Mouse (Mus musculus) right cerebral cortex, postnatal 36 days (tissue): ENCODE measurements around the gene Mpo.

Experiments
- DNase-seq, 2 experiments: peaks; one replicate each; pipeline ENCODE4 v3.0.0; 2022; ENCODE audit warnings: low spot score in 2 of 2, mixed read lengths in 1 of 2

Gene Mpo

DNA sequence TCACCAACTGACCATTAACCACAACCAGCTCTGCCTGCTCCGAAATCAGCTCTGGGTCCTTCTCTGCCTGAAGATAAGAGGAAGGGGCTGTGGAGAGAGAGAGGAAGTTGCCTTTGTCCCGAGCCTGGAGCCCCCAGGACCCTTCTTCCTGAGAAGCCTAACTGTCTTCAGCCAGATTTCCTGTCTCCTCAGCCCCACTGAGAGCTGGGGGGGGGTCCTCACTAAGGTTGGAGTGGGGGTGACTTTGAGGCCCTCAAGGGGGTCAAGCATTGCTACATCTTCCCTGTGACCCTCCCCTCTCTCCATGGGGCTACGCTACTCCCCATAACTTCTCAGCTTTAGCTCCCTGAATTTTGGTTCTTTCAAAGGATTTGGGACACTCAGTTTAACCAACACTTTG, at the start of gene Mpo:
Gene Mpo (plus strand): TSS at position 122 of the 400 bp plus-strand sequence.
- no peak for DNase-seq

DNA sequence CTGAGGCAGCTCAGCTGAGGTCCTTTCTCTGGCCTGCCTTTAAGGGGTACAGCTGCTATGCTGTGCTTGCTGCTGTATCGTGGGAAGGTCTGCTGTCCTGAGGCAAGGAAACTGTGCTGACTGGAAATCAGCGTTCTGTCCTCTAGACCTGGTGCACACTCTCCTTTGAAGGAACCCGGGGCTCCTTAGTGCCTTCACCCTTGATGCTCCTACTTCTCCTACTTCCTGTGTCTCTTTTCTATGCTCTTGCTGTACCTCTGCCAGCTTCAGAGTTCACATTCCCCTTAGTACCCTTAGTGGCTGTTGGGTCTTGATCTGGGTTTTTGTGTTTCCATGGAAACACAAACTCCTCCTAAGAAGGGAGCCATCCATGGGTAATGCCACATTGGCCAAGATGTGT, 49.7 kb upstream of the Mpo start:
- no peak for DNase-seq

DNA sequence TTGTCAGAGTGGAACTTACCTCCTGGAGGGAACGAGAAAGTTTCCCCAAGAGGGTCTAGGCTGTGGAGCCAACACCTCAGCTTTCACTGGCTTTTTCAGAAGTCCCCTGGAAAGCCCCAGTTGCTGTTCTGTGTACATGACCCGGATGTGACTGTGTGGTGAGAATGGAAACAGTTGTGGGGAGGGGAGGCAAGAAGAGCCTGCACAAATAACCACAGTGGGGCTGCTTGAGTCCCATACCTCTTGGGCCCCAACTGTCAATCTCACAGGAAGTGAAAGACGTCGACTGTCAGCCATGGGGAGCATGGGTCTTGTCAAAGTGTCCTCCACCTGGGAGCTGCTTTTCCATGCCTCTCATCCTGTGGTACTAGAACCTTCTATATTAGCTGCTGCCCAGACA, 48.4 kb upstream of the Mpo start:
- no peak for DNase-seq

DNA sequence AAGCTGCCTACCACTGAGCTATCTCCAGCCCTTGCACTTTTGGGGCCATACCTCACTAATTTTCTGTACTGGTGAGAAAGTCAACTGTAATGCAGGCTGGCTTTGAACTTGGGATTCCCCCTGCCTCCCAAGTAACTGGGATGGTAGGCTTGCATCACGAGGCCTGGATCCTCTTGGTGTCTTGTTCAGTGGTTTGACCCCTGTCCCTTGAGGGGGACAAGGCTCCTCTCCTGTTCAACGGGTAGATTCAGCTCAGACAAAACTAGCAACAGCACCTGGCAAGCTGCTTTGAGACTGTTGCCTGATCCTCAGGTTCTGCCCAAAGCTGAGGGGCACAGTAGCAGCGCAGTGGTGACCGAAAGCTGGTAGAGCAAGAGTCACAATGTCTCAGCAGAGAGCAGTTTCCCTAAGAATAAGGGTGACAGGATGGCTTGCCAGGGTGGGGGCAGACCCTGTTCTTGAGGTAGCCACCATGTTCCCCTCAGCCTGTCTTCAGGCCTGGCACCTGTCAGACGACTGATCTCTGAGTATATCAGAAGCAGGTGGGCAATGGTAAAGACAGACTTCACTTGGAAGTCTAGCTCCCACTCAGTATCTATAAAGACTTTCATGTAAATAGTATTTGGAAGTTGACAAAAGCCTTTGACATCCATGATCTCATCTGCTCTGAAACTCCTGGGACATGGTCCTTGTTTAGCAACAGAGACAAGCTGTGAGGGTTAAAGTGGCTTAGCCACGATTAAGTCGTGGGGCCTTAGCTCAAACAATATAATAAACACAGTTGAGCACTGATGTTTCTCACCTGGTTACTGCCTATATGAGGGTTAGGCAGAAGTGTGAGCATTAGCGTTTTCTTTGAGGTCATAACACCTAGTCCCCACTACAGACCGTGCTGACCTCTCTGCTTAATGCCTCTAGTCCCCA, 47.5 kb upstream of the Mpo start:
- DNase-seq, result no peak

DNA sequence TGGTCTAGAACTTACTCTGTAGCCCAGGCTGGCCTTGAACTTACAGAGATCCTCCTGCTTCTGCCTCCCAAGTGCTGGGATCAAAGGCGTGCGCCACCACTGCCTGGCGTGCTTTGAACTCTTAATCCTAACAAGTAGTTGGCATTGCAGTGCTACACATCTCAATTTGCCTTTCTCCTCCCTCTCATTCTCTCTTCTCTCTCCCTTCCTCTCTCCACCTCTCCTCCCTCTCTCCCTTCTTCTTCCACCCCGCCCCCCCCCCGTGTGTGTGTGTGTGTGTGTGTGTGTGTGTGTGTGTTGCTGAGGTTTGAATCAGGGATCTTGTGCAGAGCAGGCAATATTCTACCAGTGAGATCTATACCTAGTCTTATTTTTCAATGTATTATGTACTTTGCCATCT, 46.1 kb upstream of the Mpo start:
- no peak for DNase-seq

DNA sequence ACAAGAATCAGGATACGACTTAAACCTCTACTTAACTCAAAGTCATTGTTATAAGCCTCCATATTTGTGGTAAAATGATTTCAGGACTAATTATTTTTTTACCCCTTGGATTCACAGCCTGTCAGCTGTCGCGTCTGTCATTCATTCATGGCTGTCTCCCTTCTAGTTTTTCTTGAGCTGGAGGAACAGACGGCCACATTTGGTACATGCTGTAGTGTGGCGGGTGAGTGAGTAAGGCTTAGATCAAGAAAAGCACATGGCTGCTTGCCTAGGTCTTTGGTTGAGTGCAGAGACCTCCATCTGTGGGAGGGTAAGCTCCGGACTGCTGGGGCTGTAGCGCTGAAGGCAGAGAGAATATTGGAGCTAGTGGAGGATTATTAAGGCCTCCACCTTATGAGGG, 45.7 kb upstream of the Mpo start:
- DNase-seq, result no peak

DNA sequence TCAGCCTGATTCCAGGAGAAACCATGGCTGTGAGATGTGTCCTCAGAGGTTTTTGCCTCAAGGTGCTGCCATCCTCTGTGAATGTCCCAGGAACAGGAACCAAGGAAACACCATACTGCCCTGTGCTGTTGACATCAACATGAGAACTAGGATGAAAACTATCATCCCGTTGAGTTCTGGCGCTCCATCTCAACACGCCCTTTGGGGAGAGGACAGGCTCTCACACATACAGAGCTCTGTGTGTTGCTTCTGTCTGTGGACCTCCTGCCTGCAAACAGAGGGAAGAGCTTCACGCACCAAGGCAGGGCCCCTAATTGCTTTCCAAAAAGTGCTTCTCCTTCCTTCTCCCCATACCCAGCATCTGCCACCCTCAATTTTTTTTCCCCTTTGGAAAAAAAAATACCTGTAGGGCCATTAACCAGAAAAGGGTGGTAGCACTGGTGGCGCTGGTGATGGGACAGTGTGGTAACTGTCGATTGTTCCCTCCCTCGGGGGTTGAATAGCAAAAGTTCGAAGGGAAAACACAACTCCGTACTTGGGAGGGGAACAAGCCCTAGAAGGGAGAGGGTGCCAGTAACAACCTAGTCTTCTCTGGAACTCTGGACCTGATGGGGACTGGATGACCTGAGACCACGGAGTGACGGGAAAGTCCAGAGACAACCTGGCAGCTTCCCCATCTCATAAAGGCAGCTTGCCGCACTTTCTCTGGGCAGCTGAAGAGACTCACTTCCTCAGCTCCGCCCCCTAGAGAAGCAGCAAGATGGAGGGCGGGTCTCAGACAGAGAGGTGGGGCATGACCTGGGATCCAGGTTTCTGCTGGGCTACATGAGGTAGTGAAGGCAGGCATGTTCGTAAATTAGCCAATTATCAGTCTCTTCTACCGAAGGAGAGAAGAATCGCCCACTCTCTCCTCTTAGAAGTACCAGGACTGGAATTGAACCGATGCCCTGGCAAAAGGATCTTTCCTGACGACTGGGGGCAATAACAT, 45.0 kb upstream of the Mpo start:
- DNase-seq, result no peak

DNA sequence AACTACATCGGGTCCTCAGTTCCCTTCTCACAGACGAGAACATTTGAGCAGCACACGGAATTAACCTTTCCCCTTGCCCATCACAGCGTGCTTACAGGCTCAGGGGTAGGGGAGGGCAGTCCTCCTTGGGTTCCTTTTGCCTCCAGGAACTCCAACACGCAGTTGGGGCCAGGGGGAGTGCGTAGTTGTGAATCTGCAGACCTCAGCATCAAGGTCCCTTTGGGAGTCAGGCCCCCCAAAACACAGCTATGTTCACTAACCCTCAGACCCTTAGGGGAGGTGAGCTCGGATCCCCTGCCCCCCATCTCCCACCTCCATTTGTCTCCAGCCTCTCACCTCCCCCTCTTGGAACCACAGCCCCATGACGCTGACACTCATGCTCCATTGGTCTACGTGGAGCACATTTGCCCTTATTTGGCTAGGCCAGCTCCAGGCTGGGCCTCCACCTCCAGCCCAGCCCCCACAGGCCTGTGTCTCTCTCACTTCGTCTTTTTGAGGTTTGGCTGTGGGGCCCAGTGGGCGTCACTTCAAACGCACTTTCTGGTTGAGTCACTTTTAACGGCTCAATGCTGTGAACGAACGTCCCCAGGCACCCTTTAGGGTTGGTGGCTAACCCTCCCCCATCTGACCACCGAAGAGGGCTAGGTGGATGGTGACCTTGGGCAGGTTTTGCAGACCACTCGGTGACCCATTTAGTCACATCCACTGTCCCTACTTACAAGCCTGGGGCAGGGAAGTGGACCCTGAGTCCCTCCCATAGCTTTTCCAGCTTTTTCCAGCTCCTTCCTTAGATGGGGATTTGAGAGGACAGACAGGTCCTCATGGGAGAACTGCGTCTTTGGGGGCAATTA, 44.0 kb upstream of the Mpo start:
- no peak for DNase-seq

DNA sequence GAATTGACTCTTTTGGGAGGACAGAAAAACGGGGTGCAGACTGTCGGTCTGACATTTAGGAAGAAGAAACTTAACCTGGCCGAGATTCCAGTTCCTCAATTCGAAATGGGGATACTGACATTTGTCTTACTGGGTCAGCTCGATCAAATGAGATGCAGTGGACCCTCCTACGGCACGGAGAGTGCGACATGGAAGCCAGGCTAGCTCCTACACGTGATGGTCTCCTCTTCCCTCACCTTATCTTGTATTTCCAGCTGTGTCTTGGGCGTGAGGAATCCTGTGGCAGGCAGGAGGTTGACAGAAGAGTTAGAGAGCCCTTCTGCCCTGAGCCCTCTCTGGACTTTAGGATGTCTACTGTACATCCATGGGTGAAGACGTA, 43.3 kb upstream of the Mpo start:
- DNase-seq, result no peak

DNA sequence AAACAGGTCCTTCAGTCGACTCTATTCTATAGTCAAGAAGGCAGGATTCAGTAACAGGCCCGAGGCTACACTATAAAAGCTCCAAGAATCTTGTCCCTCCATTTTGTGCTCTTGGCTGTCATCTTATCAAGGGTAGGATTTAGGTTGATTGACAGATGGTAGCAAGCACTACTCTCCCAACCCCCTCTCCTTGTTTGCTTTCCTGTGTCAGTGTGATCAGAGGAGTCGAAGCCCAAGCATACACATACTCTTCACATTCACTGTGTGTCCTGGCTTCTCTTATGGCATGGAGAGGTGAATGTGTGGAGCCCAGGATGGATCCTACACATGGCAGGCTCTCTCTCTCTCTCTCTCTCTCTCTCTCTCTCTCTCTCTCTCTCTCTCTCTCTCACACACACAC, 42.9 kb upstream of the Mpo start:
- DNase-seq, result no peak

DNA sequence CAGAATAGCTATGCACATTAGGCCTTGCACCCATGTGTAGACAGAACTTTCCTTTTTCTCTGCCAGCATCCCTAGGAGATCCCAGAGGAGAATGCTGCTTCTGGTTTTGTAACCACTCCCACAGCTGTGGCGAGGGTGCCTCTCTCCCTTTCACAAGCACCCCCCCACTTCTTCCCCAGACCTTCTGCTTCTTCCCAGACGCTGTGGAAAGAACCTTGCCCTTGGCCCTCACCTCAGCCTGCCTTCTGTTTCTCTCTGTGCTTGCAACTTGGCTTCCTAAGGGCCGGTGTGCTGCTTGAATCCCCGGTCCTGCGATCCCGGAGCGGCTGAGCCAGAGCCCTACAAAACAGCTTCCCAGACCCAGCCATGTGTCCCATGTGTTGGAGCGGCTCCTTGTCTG, 42.4 kb upstream of the Mpo start:
- no peak for DNase-seq

DNA sequence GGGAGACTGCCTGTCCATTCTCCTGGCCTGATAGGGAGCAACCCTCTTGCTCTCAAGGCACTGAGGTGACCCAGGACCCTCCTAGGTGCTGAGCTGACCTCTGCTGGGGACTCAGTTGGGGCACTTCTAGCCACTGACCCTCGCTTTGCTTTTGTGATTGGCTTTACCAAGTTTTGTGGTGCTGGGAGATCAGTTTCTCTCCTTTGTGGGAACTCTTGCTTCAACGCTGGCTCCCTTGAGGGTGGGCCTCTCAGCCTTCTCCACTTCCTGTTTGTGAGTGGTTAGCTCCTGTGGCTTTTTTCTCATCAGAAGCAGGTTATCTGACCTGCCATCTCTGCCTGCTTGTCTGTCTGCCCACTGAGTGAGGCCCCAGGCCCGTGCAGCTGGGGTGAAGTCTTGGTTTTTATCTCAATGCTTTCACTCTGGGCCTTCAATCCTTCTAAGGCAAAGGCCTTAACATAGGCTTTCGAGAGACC, 41.9 kb upstream of the Mpo start:
- DNase-seq, result no peak

DNA sequence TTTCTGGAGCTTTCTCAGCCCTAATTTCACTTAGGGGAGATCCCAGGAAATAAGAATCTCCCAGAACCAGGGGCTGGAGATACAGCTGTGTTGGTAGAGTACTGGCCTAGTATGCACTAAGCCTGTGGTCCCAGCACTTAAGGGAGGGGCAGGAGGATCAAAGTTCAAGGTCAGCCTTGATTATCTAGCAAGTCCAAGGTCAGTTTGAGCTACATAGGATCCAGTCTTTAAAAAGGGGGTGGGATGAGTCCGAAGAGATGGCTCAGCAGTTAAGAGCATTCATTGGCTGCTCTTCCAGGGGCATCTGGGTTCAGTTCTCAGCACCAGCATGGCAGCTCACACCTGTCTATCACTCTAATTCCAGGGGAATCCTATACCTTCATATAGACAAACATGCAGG, 41.1 kb upstream of the Mpo start:
- no peak for DNase-seq

DNA sequence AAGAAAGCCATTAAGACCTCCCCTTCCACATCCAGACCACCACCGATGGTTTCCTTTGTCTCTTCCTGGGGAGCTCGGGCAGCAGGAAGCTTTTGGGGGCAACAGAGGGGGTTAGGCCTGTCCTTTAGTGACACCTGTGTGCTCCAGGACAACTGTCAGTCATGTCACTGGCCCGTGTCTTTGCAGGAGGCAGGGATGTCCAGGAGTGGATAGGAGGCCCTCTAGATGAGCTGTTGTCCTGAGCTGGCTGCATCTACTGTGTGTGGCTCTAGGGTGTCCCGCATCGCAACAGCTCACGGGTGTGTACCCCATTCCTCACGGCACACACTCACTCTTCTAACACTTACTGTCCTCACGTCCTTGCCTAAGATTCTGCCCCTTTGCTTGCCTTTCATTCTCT, 40.1 kb upstream of the Mpo start:
- DNase-seq, result no peak

DNA sequence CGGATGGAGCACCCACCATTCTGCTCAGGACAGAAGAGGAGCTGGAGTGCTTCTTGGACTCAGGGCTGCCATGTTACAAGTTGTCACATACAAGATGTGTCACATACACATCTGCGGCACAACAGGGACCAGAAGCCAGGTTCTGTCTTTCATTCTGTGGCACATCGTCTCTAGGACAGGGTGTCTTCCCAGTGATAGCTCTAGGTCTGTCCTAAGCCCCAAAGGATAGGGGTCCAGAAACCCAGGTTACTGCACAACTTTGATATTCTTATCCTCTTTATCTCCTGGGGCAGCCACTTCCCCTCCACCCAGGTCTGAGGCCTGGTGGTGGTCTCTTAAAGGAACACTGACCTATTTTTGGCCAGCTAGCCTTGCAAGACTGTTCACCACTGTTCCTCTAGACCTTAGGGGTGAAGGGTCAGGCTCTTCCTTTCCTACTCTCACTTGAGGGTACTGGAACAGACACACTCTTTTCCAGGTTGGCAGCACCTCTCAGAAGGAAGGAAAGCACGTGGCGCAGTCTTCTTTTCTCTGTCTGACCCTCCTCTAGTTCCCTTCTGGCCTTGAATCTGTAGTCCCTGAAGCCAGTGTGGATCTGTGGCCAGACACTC, 39.4 kb upstream of the Mpo start:
- no peak for DNase-seq

DNA sequence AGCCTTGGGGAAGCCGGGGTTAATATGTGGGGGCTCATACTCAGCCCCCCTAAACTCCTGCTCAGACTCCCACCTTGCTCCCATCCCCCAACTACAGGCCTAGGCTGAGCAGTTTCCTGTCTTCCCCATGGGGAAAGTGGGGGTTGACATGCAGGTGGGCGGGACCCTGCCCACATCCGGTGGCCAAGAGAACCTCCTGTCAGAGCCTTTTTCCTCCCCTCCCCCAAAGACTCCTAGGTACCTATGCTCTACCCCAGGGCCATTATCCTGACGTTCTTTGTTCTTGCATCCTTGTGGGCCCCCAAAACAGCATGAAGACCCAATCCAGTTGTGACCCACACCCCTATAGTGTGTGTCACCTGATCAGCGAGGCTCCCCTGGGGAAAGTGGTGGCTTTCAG, 38.8 kb upstream of the Mpo start:
- no peak for DNase-seq

DNA sequence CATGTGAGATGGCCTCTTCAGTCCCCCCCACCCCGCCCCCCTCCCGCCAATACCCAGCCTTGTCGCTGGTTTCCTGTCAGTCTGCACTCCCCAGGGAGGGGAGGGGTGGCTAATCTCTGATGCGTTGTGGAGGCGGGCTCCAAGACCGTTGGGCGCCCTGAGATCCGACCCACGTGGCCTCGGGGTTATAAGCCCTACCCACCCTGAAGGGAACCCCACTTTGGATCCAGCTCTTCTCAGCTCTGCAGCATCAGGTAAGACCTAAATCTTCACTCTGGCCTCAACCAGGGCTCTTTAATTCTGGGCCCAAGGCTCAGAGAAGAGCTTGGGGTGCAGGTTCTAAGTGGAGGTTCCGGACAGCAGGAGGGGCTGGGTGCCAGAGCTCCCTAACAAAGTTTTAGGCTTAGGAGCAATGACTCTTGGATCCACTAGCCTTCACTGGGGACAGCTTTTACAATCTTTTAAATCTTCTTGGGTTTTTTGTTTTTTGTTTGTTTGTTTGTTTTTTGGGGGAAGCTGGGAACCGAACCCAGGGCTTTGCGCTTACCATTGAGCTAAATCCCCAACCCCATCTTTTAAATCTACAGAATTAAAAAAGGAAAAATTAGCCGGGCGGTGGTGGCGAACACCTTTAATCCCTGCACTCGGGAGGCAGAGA, 37.9 kb upstream of the Mpo start:
- no peak for DNase-seq

DNA sequence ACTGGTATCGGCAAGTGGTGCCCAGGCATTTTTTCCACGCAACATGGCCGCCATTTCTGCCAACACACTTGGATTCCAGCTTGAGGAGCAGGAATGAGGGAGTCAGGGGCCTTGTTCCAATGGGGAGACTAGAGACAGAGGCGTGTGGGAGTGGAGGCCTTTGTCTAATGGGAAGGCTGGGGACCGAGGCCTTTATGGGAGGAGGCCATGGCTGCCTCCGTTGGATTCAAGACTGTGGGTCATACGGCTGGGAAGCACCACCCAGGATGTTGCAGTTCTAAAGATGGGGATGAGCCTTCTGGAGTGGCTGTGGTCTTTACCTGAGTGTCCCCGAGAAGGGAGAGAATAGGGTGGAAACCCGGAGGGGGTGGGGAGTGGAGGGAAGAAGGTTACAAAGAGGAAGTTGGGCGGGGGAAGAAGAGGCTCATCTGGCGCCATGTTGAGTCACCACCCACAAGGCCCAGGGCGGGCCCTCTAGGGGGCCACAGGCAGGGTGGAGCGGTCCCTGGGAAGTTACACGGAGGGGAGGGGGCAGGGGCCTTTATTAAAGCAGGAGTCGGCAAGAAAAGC, 37.0 kb upstream of the Mpo start:
- no peak for DNase-seq

DNA sequence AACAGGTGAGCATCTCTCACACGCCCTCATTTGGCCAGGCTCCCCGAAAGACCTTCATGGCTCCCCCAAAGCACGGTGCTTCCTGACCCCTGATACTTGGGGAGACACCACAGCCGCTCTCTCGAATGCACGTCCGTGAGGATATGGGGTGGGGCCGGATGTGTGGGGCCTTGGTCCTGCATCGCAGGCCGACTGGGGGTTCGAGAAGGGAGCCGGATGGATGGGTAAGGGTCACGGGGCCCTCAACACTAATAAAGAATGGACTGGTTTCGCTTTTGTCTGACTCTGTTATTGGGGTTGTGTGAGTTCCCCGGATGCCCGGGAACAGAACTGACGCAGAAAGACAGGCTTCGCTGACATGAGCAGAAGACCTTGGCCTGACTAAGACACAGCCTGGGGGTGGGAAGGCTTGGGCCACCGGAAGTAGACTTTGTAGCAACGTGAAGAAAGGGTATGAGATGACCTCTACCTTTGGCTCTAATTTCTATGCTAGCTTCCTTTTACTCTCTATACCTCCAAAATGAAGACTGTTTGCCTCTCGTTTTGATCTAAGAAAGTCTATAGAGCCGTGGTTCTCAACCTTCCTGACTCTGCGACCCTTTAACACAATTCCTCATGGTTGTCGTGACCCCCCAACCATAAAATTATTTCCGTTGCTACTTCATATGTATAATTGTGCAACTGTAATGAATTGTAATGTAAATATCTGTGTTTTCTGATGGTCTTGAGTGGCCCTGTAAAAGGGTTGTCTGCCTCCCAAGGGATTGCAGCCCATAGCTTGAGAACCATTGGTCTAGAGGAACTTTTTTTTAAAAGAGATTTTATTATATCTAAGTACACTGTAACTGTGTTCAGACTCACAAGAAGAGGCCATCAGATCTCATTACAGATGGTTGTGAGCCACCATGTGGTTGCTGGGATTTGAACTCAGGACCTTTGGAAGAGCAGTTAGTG, 36.1 kb upstream of the Mpo start:
- DNase-seq, result no peak
